Mouse (Mus musculus) intestine, postnatal 0 days (tissue): Measurements from ENCODE around the gene Rbbp6. TPM values are rescaled to one million over a fixed set of nuclear protein-coding genes. Genes with fewer than 3 reads are reported as not detected.

Experiments
- ATAC-seq: fragments of 200-750 bp; cut with Nextera tagmentation; 2 replicates; pipeline ENCODE4 v1.8.0; 2017; ENCODE audit warnings: mild to moderate bottlenecking, moderate TSS enrichment, moderate library complexity
- H3K27ac ChIP-seq: fragments of 300-500 bp; sonication (generic); 2 replicates; pipeline ENCODE4 v1.5.1; 2014; ENCODE audit warnings: mild to moderate bottlenecking, low read depth, low read length, moderate library complexity
- H3K27me3 ChIP-seq: fragments of 300-500 bp; sonication (generic); replicated peaks from 2 replicates; pipeline ENCODE4 v1.6.1; 2014; ENCODE audit warnings: low read length, mixed read lengths; ENCODE audit not compliant: control insufficient read depth, insufficient read depth
- H3K36me3 ChIP-seq: fragments of 300-500 bp; sonication (generic); 2 replicates; pipeline ENCODE4 v1.6.1; 2014; ENCODE audit warnings: mild to moderate bottlenecking, moderate library complexity; ENCODE audit not compliant: control insufficient read depth, insufficient read depth
- H3K4me1 ChIP-seq: fragments of 300-500 bp; sonication (generic); replicated peaks from 2 replicates; pipeline ENCODE4 v1.6.1; 2014; ENCODE audit warnings: antibody characterized with exemption, low read length, mixed read lengths; ENCODE audit not compliant: control insufficient read depth, insufficient read depth
- H3K4me2 ChIP-seq: fragments of 300-500 bp; sonication (generic); replicated peaks from 2 replicates; pipeline ENCODE4 v1.6.1; 2014; ENCODE audit warnings: low read depth, mild to moderate bottlenecking, moderate library complexity
- H3K4me3 ChIP-seq: fragments of 300-500 bp; sonication (generic); 2 replicates; pipeline ENCODE4 v1.5.1; 2014; ENCODE audit warnings: low read depth, low read length
- H3K9ac ChIP-seq: fragments of 300-500 bp; sonication (generic); 2 replicates; pipeline ENCODE4 v1.6.1; 2014; ENCODE audit warnings: mild to moderate bottlenecking, low read depth, low read length
- H3K9me3 ChIP-seq: fragments of 300-500 bp; sonication (generic); 2 replicates; pipeline ENCODE4 v1.6.1; 2016; ENCODE audit warnings: mixed run types; ENCODE audit not compliant: control insufficient read depth
- CTCF ChIP-seq: sonication (generic); IDR thresholded peaks from 2 replicates; pipeline ENCODE4 v1.5.1; 2016; ENCODE audit warnings: low read depth, mild to moderate bottlenecking, control low read depth, antibody characterized with exemption, moderate library complexity
- WGBS: fragments of 180-500 bp; shearing (Covaris S2); extraction: QIAGEN DNeasy Blood & Tissue Kit; methylation state at CpG from one replicate; pipeline ENCODE4 v1.1.7; 2014; 5-methylcytosine and 5-hydroxymethylcytosine counted together
- polyA plus RNA-seq: library from polyadenylated mRNA; unstranded; fragments of >200 nt; fragmentation: Nextera tagmentation; extraction: Ambion mirVana; gene quantifications from 2 replicates; pipeline ENCODE4 v1.2.1, GENCODE M21; 2015

Gene Rbbp6
- polyA plus RNA-seq, 1 experiment from 2014 or later: 15.5 TPM

DNA sequence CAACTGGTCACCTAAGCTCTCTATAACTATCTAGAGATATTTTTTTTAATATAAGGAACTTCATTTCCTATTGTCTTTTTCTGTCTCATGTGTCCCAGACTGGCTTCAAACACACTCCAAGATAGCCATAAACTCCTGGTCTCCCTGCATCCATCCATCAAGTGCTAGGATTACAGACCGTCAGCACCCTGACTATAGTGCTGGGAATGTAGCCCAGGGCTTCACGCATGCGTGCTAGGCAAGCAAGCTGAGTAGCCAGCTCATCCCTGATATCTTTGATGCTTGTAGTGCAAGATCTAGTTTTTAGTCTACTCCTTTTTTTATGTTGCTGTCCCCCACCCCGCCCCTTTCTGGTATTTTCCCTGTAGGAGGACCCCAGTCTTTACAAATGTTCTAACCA lies 42.3 kb downstream of the Rbbp6 start:
- no peak for TF ChIP-seq CTCF
- Histone ChIP-seq H3K9ac (no peak overlapping the region), H3K4me3 (no peak overlapping the region), H3K4me2 (no peak overlapping the region), H3K27me3 (no peaks in the 10 kb centered on the region), H3K4me1 (no peaks in the 10 kb centered on the region), H3K27ac (no peak overlapping the region), H3K9me3 (no peaks in the 10 kb centered on the region), H3K36me3 (peaks cover 25% of the 10 kb centered on the region)
- no peak for ATAC-seq
- 66% methylated on average over 4 of the region's 4 CpGs for WGBS

GRCm38 (mm10) chr7:123013466-123013865 lies 48.0 kb downstream of the Rbbp6 start:
- no peak overlapping the region for H3K9ac ChIP-seq
- no peak for TF ChIP-seq CTCF
- H3K27ac ChIP-seq: no peak overlapping the region
- ATAC-seq: no peak
- H3K4me1 ChIP-seq: no peaks in the 10 kb centered on the region
- no peak overlapping the region for H3K4me2 ChIP-seq
- H3K4me3 ChIP-seq: no peak overlapping the region
- H3K36me3 ChIP-seq: no peaks in the 10 kb centered on the region
- H3K27me3 ChIP-seq: no peaks in the 10 kb centered on the region
- whole genome bisulfite sequencing: 77% methylated on average over 5 of the region's 5 CpGs
- no peaks in the 10 kb centered on the region for H3K9me3 ChIP-seq

DNA sequence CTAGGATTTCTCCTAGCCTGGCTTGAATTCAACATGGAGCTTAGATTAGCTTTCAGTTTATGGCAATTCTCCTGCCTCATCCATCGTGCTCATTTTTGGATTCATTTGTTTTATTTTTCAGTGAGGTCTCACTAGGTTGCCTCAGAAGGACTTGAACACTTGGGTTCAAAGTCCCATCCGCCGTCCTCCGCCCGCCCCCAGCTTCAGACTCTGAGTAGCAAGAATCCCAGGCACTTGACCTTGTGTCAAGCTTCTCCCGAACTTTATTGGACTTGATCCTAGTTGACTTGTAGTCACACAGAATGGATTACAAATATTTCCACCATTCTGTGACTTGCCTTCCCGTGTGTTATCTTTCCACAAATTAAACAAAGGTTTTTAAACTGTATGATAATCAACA lies 49.2 kb downstream of the Rbbp6 start:
- 32% methylated on average over 7 of the region's 7 CpGs for WGBS
- no peaks in the 10 kb centered on the region for H3K4me1 ChIP-seq

GRCm38 (mm10) chr7:123017627-123018026 lies 52.1 kb downstream of the Rbbp6 start:
- H3K9me3 ChIP-seq: no peaks in the 10 kb centered on the region
- H3K4me3 ChIP-seq: no peak overlapping the region
- ATAC-seq: no peak
- 29% methylated on average over 3 of the region's 3 CpGs for WGBS
- peak; percentile 79 for TF ChIP-seq CTCF
- no peak overlapping the region for H3K27ac ChIP-seq
- H3K36me3 ChIP-seq: no peaks in the 10 kb centered on the region
- no peak overlapping the region for H3K4me2 ChIP-seq
- H3K9ac ChIP-seq: no peak overlapping the region
- no peaks in the 10 kb centered on the region for H3K4me1 ChIP-seq
- no peaks in the 10 kb centered on the region for H3K27me3 ChIP-seq

More for the DNA sequence above, 49.2 kb downstream of the Rbbp6 start:
- H3K27ac ChIP-seq: no peak overlapping the region
- no peaks in the 10 kb centered on the region for H3K36me3 ChIP-seq
- no peak for ATAC-seq
- no peak overlapping the region for H3K9ac ChIP-seq
- H3K4me2 ChIP-seq: no peak overlapping the region
- no peak for TF ChIP-seq CTCF
- H3K27me3 ChIP-seq: no peaks in the 10 kb centered on the region
- H3K4me3 ChIP-seq: no peak overlapping the region
- H3K9me3 ChIP-seq: no peaks in the 10 kb centered on the region

DNA sequence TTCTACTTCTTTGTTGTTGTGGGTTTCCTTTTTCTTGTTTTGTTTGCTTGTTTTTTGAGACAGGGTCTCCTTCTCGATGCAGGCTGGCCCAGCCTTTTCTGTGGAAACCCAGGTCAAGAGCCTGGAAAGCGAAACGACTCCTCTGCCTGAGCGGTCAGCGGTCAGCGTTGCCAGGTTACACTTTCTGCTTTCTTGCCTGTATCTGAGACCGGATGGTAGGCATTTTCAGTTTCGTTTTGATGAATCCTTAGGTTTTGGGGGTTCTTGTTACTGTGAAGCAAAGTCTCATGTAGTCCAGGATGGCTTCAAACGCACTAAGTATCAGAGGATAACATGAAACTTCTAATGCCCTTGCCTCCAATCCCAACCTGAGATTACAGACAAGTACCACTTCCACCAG lies 59.6 kb downstream of the Rbbp6 start:
- 59% methylated on average over 9 of the region's 9 CpGs for WGBS
- no peak overlapping the region for H3K27ac ChIP-seq
- no peaks in the 10 kb centered on the region for H3K4me1 ChIP-seq
- ATAC-seq: no peak
- TF ChIP-seq CTCF: no peak
- H3K9ac ChIP-seq: no peak overlapping the region
- no peak overlapping the region for H3K4me2 ChIP-seq
- H3K27me3 ChIP-seq: no peaks in the 10 kb centered on the region
- no peaks in the 10 kb centered on the region for H3K9me3 ChIP-seq
- H3K36me3 ChIP-seq: no peaks in the 10 kb centered on the region
- no peak overlapping the region for H3K4me3 ChIP-seq

GRCm38 (mm10) chr7:123030295-123030694 lies 64.8 kb downstream of the Rbbp6 start:
- Histone ChIP-seq H3K4me2 (peak overlapping the region; percentile 77), H3K4me1 (0 out of 2 replicates have a peak, but pooled peaks cover 4% of the 10 kb centered on the region), H3K9ac (peak overlapping the region; percentile 11; the same call in 1 of the 2 replicates), H3K27me3 (no peaks in the 10 kb centered on the region), H3K9me3 (no peaks in the 10 kb centered on the region), H3K36me3 (no peaks in the 10 kb centered on the region), H3K4me3 (peak overlapping the region; percentile 36), H3K27ac (no peak overlapping the region)
- WGBS: 18% methylated on average over 13 of the region's 13 CpGs
- no peak for ATAC-seq
- TF ChIP-seq CTCF: no peak

GRCm38 (mm10) chr7:123030709-123031181 lies 65.3 kb downstream of the Rbbp6 start:
- Histone ChIP-seq H3K9ac (peak overlapping the region; percentile 11; the same call in 1 of the 2 replicates), H3K4me3 (peak overlapping the region; percentile 36), H3K27me3 (no peaks in the 10 kb centered on the region), H3K27ac (no peak overlapping the region), H3K36me3 (no peaks in the 10 kb centered on the region), H3K9me3 (no peaks in the 10 kb centered on the region), H3K4me2 (peak overlapping the region; percentile 77), H3K4me1 (0 out of 2 replicates have a peak, but pooled peaks cover 4% of the 10 kb centered on the region)
- TF ChIP-seq CTCF: no peak
- WGBS: under 1% methylated on average over 21 of the region's 21 CpGs
- no peak for ATAC-seq
